Mouse (Mus musculus) neutrophil, adult 5-6 weeks (primary cell): ENCODE data around the gene Arhgef1. TPM values are rescaled to one million over a fixed set of nuclear protein-coding genes. Genes with fewer than 3 reads are reported as not detected.

ENCODE experiments used
- ATAC-seq: fragments of 151-379, 151-347 bp; 2 replicates; pipeline ENCODE4 v1.8.0; 2017; ENCODE audit warnings: mild to moderate bottlenecking, moderate TSS enrichment; ENCODE audit not compliant: insufficient number of reproducible peaks, poor library complexity, low FRiP score, severe bottlenecking; ENCODE audit errors: extremely low read depth
- total RNA-seq: library from RNA; stranded (forward); fragments of 200-1000 nt; gene quantifications from 2 replicates; pipeline ENCODE4 v1.2.3, GENCODE M21; 2017

Gene Arhgef1
- 473 and 474 TPM in 2 replicates for total RNA-seq

DNA sequence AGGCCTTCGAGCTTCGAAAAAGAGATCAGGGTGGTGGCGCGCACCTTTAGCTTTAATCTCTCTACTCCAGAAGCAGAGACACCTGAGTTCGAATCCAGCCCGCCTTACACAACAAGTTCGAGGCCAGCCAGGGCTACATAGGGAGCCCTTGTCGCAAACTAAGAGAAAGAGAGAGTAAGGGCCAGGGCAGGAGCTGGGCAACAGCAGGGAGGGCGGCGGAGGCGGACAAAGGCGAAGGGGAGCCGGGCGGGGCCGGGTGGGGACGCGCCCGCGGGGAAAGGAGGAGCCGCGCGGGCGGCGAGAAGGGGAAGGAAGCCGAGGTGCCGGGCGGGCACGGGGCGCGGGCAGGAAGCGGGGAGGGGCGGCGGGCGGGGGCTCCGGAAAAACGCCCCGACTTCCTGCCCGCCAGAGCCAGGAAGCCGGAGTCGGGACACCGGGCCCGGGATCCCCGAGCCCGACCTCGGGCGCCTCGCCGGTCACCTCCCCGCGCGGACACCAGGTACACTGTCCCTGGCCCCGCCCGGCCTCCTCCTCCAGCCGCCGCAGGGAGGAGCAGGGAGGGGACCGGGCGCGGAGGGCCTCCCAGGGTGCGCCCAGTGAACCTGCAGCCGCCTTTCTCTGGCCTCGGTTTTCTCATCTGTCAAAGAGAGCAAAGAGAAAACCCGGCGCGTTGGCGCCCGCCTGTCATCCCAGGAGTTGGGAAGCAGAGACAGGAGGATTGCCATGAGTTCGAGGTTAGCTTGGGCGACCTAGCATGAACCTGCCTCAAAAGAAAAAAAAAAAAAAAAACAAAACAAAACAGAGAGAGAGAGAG, at the start of gene Arhgef1:
Gene Arhgef1, plus strand, starts transcription at position 283 of the 814 bp plus-strand sequence.
- 0 out of 2 replicates have a peak, but pooled peaks have one; percentile 4 for ATAC-seq

DNA sequence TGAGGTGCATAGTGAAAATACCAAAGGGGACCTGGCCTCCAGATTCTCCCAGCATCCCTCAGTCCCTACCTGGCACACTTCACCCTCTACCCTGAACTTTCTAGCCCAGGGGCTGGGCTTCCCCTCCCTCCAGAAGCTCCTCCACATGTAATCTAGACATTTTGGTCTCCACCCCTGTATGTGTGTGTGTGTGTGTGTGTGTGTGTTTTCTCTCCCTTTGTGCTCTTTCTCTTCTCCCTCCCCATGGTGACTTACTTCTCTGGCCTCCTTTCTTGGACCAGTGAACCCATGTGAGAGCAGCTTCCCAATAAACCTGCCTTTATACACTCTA, 49.5 kb upstream of the Arhgef1 start:
- no peak for ATAC-seq

DNA sequence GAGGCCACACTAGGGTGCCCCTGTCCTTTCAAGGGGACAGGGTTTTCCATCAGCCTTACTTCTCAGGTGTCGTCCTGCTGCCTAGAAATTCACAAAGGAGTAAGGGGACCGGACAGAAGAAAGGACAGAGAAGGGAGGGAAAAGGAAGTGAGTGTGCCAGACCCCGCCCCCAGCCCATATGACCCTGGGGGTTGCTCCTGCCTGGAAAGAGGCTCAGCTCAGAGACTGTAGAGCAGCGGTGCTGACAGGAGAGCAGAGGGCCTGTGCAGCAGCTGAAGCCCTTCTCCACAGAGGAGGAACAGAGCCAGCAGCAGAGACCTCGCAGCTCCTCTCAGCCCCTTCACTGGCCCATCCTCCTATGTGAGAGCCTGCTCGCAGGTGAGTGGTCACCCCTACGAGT, 49.0 kb upstream of the Arhgef1 start:
- no peak for ATAC-seq

DNA sequence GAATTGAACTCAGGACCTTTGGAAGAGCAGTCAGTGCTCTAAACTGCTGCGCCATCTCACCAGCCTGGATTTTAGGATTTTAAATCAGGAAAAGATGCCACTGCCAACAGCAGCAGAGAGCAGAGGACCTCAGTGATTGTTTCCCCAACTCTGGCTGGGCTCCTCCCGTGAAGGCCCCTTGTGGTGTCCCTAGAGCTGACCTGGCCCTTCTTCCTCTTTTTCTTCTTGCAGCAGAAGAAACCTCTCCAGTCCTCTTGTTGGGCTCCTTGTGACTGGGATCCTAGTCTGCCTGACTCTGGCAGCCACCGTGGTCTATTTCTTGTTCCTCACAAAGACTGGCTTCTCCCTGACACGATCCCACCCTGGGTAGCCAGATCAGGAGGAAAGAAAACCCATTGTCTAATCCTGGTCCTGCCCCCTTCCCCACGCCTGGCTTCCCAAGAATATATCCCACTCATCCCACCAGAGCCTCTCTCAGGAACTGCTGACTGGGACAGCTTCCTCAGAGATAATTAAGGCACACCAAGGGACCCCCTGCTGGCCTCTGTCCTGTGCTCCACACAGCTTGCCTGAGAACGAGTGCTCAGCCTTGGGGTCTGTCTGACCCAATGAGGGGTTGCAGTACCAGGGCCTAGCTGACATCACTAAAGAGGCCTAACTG, 46.1 kb upstream of the Arhgef1 start:
- 0 out of 2 replicates have a peak, but pooled peaks have one; percentile 28 for ATAC-seq

DNA sequence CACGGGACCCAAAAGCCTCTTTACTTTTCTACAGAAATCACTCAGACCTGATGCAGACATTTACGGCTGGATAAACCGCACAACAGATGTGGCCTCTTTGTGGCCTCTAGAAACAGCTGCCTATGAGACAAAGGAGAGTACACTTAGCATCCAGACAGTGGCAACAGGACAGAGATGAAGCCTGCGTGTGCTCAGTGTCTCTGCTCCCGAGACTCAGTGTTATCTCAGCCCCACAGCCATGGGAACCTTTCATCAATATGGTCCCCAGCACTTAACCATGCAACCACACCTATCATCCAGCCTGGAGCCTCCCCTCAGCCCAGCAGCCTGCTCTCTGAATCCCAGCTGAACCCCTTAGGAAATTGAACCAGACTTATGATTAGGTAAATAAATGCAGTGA, 43.5 kb upstream of the Arhgef1 start:
- ATAC-seq, result no peak

DNA sequence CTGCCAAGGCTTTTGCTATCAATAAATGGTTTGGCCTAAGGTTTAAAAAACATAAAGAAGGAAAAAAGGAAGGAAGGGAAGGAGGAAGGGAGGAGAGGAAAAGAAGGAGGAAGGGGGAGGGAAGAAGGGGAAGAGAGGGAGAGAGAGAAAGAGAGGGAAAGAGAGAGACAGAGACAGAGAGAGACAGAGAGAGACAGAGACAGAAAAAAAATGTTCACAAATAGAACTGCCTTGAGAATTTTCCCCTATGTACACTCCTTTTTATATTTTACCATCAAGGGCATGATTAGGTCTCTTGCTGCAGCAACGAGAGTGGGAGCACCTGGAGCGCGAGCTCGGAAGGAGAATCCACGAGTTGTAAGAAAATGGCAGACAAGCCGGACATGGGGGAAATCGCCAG, 40.8 kb upstream of the Arhgef1 start, which contains the start of gene Gm9844:
Gene Gm9844, plus strand, starts transcription at position 301 of the 400 bp plus-strand sequence.
- ATAC-seq, result no peak

DNA sequence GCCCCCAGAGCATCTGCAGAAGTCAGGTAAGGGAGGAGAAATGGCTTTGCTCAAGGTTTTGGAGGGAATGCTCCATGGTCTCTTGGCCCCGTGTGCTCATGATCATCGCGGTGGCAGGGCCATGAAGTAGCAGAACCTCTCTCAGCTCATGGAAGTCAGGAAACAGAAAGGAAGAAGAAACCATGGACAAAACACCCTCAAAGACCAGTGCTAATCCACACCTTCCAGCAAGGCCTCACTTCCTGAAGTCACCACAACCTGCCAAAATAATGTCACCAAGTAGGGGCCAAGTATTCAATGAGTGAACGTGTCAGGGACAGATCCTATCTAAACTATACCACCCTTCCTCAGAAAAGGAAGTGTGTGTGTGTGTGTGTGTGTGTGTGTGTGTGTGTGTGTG, 39.9 kb upstream of the Arhgef1 start:
- ATAC-seq, result no peak

DNA sequence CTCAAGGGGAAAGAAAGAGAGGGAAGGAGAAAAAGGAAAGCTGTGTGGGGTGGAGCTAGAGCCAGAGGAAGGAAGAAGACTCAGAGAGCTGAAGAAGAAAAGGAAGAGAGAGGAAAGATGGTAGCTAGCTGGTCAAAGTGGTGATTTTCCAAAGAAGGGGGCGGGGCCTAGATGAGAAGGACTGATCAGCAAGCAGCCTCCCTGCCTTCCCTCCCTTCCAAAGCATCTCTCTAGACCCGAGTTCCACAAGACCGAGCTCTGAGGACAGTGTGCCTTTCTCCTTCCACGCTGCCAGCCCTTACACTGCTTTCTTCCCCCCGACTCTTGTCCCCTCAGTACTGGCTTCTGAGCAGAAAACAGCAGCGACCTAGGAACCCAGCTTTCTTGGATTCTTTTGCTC, 38.6 kb upstream of the Arhgef1 start:
- no peak for ATAC-seq

DNA sequence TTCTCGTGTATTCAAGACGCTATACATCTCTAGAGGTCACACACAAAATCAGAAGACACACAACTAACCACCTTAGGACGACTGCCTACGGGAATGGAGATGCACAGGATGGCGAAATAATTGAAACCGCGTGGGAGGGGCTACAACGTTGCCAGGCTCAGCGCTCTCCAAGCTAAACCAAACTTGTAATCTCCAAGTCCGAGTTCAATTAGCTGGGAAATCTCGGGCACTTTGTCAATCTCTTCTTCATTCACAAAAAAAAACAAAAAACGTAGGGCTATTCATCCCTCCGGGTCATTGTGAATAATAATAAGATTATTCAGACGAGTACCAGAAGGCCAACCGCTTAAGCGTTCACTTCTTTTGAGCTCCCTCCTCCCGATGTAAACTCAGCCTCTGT, 33.6 kb upstream of the Arhgef1 start:
- no peak for ATAC-seq

DNA sequence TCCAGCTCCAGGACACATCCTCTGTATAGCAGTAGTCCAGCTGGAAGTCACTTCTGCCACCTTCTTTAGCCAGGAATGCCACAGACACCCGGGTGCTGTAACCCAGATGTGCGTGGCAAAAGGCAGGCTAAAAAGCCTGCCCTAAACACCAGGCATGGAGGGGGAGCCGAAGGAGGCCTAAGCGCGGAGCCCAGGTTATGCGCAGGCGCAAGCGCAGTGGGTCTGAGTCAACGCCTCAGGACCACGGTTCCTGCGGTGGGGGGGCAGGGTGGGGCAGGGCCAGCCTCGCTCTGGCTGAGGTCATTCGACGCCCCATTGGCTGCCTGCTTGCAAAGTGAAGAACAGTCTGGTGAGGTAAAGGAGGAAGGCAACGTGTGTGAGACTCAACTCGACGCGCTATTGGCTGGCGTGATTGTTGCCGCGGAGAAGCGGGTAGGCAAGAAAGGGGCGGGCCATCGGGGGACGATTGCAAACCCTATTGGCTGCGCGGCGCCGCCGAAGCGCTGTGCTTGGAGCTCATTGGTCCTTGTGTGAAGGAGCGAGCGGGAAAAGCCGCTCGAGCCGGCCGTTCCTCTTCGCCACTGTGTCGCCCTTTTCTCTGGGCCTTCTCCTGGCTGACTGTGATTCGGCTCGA, 33.1 kb upstream of the Arhgef1 start, which contains the start of the genes Lypd4 and Dmrtc2:
Gene Lypd4, minus strand, starts transcription at position 410 of the 634 bp plus-strand sequence.
Gene Dmrtc2, plus strand, starts transcription at position 526 of the 634 bp plus-strand sequence.
- no peak for ATAC-seq

DNA sequence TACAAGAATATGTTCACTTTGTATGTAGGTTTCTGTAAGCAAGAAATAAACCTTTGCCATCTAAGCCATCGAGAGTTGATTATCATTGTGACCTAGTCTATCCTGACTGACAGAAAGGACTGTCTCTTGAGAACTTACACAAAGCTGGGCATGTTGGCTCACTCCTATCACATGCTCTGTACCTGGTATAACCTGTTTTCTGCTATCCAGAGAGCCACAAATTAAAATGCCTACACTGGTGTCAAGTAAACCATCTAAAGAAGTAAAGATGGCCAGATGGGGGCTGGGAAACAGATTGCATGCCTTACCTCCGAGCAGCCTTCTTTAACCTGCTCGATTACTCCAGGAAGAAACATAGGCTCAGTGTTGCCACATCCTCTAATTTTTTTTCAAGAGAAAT, 25.1 kb upstream of the Arhgef1 start:
- no peak for ATAC-seq

DNA sequence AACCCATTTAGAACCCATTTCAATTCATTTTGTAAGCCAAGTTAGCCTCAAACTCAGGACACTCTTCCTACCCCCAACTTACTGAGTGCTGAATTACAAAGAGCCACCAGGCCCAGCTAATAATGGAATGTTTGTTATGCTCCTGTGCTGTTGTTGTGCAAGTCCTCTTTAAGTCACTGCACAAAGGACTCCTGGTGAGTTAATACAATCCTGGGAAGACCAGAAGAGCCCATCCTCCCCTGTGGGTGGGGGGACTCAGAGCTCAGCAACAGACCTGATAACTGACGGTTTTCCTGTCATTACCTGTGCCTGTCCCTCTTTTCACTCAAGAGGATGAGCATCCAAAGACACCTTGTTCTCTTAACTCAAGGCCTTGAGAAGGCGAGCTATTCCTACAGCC, 23.1 kb upstream of the Arhgef1 start:
- no peak for ATAC-seq

DNA sequence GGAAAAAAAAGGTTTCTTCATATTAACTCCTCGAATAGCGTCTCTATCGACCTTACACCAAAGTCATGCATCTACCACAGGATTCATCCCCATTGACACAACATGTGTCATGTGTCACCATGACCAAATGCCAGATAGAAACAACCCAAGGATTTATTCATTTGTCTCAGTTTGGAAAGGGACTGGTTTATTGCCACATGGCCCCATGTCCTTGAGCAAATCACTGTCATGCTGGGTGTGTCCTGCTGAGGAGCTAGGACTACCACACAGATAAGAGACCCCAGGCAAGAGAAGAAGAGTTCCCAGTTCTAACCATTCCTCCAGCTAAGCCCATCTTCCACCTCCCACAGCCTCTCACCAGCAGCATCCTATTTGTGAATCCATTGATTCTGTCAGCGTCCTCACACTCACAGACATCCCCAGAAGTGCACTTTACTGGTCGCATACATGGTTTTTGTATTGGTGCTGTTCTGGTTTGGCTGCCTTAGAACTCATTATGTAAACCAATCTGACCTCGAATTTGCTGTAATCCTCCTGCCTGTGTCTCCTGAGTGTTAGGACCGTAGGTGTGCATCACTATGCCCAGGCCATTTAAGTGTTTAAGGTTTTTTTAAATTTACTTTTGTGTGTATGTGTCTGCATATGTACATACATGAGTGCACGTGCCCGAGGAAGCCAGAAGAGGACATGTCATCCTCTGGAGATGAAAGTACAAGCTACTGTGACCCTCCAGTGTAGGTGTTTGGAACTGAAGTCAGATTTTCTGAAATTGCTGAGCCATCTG, 20.1 kb upstream of the Arhgef1 start:
- no peak for ATAC-seq

DNA sequence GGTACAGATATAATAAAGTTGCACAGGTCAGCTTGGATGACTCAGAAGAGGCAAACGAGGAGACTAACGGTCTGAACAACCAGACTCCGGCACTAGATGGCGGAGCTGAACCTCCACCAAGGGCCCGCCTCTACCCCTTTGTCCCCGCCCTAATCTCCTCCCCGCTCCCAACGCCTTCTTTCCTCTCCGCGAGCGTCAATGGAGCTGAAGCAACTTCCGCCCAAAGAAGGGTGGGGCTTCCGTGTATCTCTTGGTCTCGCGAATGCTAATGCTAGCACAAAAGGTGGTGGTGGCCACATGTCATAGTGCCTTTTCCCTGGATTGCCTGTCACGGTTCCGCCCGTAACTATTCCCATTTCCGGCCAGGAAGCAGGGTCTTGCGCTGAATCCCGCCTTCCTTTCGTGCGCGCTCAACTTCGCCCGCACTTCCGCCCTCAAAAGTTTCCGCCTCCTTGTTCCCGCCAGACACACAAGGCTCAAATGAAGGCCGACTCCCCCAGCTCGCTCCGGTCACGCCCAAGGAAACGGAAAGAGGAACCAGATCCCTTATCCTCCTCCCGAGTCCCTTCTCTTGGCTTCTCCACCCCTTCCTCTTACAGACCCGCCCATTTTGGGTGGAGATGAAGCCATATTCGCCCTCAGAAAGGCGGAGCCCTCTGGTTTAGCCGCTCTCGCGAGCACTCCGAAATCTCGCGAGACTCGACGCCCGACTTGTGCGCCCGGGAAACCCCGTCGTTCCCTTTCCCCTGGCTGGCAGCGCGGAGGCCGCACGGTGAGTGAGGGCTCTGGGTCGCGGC, 18.6 kb upstream of the Arhgef1 start, which contains the start of gene Rps19:
Gene Rps19, plus strand, starts transcription at position 476 of the 797 bp plus-strand sequence.
- ATAC-seq, result peak; percentile 93

DNA sequence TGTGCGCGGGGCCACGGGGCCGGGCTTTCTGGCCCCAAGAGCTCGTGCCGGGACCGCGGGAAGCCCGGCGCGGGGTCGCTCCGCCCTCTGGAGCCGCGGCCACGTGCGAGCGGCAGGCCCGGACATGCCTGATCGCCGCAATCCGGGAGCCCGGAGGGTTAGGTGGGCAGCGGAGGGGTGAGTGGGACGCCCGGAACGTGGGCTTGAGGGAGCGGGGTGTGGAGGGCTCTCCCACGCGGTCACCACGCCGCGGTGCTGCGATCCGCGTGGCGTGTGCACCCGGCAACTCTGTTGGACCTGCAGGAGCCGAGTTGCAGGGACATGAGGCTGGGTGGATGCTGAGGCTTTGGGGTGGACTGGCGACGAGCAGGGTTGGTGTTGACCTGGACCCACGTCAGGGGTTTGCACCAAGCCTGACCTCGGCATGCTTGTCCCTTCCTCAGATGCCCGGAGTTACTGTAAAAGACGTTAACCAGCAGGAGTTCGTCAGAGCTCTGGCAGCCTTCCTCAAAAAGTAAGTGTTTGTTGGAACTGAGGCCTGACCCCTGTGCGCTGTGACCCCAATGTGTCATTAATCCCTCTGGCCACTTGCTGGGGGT, 17.9 kb upstream of the Arhgef1 start:
- no peak for ATAC-seq

DNA sequence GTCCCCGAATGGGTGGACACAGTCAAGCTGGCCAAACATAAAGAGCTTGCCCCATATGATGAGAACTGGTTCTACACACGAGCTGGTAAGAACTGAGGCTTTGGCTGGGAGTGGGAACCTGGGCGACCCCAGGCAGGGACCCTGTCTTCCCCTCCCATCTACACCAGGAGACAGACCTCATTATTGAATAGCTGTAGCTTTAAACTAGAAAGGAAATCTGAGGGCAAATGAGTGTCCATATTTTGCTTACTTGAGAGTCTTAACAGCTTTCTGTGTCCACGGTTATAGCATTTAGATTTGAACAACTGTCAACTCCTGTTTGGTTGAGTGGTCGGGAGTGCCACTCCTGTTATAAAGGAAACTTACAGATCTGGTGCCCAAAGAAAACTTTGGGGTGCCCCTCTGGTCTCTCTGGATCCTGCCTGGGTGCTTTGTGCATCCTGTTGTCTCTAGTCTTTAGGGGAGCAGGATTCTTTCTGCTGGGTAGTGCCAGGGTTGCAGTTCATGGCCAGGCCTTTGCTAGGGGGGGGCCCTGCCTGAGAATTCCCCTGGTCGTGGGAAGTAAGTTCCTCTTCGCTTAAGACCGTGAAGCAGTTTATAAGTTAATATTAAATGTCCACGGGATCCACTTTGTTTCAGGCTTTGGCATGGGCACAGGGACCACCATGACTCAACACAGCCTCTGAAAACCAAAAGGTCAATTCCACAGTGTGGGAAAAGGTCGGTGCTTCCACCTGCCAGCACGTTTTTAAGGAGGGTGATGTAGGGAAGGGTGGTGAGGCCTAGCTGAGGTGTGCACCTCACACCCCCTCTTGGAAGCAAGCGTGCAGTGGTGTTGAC, 17.0 kb upstream of the Arhgef1 start:
- no peak for ATAC-seq

DNA sequence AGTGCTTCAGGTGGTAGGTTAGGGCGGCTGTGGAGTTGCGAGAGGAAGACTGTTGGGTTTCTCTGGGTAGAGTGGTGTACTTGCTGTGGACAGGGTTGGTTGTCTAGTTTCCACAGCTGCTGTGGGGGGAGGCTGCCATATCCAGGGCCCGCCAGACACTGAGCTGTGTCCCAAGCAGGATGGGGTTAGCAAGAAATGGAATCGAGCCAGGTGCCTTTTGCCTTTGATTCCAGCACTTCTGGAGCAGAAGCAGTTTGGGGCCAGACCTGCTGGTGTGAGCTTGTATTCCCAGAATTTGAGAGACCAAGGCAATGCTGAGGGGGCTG, 16.4 kb upstream of the Arhgef1 start:
- ATAC-seq, result no peak
